Mouse (Mus musculus): Measurements from ENCODE around the gene Pla2g2e. TPM values are rescaled to one million over a fixed set of nuclear protein-coding genes. Genes with fewer than 3 reads are reported as not detected.

Gene Pla2g2e
- total and polyA plus RNA-seq, 2 experiments from 2014 or later = not detected

DNA sequence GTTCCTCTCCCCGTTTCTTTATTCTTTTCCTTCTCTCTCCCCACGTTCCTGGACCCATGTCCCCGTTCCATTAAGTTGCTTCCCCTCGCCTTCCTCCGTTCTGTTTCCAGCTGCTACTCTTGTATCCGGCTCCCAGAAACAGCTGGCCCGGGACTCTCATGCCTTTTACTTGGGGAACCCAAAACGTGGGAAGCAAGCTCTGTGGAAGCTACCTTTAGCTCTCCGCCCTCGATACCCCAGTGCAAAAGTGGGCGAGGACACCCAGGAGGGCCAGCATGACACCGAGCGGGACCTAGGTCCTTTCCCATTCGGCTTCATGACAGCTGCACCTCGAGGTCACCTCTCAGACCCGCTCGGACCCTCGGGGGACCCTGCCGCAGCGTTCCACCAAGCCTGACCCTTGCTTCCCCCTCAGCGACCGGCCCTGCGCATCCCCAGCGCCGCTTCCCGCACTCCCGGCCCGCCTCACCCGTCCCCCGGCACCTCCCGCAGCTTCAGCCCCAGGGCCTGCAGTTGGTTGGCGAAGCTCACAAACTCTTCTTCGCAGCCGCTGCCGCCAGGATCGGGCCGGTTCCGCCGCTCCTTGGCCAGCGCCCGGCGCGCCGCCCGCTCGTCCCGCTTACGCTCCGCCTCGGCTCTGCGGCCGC lies 35.5 kb downstream of the Pla2g2e start:
- peak; percentile 45; the same call in 1 of the 2 replicates for ATAC-seq (ENCODE audit: low FRiP score)
- Histone ChIP-seq H3K9me3 (ENCODE audit: low read length) (no peaks in the 10 kb centered on the region), H3K27ac (ENCODE audit: low read depth, low read length) (peak overlapping the region; percentile 73; the same call in 1 of the 2 replicates), H3K4me1 (ENCODE audit: insufficient read depth, low read length) (peaks cover 10% of the 10 kb centered on the region; the same call in 1 of the 2 replicates), H3K9ac (replicated peaks; ENCODE audit: low read length, poor library complexity, severe bottlenecking) (peak overlapping the region; percentile 83), H3K27me3 (ENCODE audit: insufficient read depth, low read length) (no peaks in the 10 kb centered on the region), H3K36me3 (ENCODE audit: insufficient read depth, low read length) (0 out of 2 replicates have a peak, but pooled peaks cover 4% of the 10 kb centered on the region), H3K4me2 (ENCODE audit: low read depth, low read length, poor library complexity, severe bottlenecking) (peak overlapping the region; percentile 86), H3K4me3 (ENCODE audit: low read depth, low read length) (peak overlapping the region; percentile 83)
- TF ChIP-seq CTCF (IDR thresholded peaks at IDR 0.05) = no peak
- no peak for DNase-seq (ENCODE audit: low spot score)
- under 1% methylated on average over 46 of the region's 52 CpGs for WGBS

DNA sequence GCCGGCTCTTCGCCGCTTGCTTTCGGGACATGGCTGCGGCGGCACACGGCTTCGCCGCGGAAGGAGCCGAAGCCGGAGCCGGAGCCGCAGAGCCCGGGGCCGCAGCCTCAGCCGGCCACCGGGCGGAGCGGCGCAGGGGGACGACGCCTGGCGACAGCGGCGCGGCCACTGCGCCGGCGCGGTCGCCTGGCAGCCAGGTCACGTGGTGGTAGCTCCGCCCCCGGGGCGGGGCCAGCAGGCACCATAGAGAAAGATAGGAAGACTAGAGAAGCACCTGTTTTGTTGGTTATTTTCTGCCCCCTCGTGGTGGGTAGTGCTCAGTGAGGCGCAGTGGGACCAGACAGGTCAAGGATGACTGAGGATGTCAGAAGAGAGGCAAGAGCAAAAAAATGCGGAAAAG lies 36.1 kb downstream of the Pla2g2e start, which contains the start of gene Otud3:
Gene Otud3, minus strand, starts transcription at position 149 of the 400 bp plus-strand sequence.
- Histone ChIP-seq H3K4me3 (ENCODE audit: low read depth, low read length) (peak within 1 kb of the TSS; percentile 83), H3K27ac (ENCODE audit: low read depth, low read length) (peak within 1 kb of the TSS; percentile 73; the same call in 1 of the 2 replicates), H3K27me3 (ENCODE audit: insufficient read depth, low read length) (no peaks in the 10 kb centered on the region), H3K4me2 (ENCODE audit: low read depth, low read length, poor library complexity, severe bottlenecking) (peak within 1 kb of the TSS; percentile 86), H3K9ac (replicated peaks; ENCODE audit: low read length, poor library complexity, severe bottlenecking) (peak within 1 kb of the TSS; percentile 83), H3K9me3 (ENCODE audit: low read length) (no peaks in the 10 kb centered on the region), H3K36me3 (ENCODE audit: insufficient read depth, low read length) (0 out of 2 replicates have a peak, but pooled peaks cover 3% of the 10 kb centered on the region), H3K4me1 (ENCODE audit: insufficient read depth, low read length) (peaks cover 10% of the 10 kb centered on the region; the same call in 1 of the 2 replicates)
- DNase-seq (ENCODE audit: low spot score) = peak; percentile 97
- ATAC-seq (ENCODE audit: low FRiP score) = peak; percentile 91
- 1% methylated on average over 39 of the region's 39 CpGs for WGBS
- TF ChIP-seq CTCF (IDR thresholded peaks at IDR 0.05) = peak; percentile 86

DNA sequence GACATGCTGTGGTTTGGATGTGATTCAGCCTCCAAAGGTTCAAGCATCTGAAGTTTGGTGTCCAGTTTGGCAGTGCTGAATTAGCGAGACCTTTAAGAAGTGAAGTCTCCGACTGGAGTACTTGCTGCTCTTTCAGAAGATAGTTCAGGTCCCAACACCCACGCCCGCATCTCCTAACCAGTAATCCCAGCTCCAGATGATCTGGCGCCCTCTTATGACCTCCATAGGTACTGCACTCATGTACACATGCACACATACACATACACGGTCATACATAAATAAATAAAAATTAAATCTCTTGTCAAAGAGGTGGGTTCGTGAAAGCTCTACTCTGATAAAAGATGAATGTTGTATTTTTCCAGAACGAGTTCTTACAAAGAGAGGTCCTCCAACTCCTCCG lies 39.5 kb downstream of the Pla2g2e start:
- ATAC-seq (ENCODE audit: low FRiP score) = no peak
- no peaks in the 10 kb centered on the region for H3K27me3 ChIP-seq (ENCODE audit: insufficient read depth, low read length)
- peak; percentile 36; the same call in 1 of the 2 replicates for TF ChIP-seq CTCF (IDR thresholded peaks at IDR 0.05)
- peaks cover 7% of the 10 kb centered on the region; the same call in 1 of the 2 replicates for H3K4me1 ChIP-seq (ENCODE audit: insufficient read depth, low read length)
- no peak overlapping the region for H3K9ac ChIP-seq (replicated peaks; ENCODE audit: low read length, poor library complexity, severe bottlenecking)
- H3K27ac ChIP-seq (ENCODE audit: low read depth, low read length) = no peak overlapping the region
- 85% methylated on average over 9 of the region's 9 CpGs for WGBS
- no peak overlapping the region for H3K4me2 ChIP-seq (ENCODE audit: low read depth, low read length, poor library complexity, severe bottlenecking)
- H3K36me3 ChIP-seq (ENCODE audit: insufficient read depth, low read length) = no peaks in the 10 kb centered on the region
- no peak overlapping the region for H3K4me3 ChIP-seq (ENCODE audit: low read depth, low read length)
- no peaks in the 10 kb centered on the region for H3K9me3 ChIP-seq (ENCODE audit: low read length)
- no peak for DNase-seq (ENCODE audit: low spot score)

DNA sequence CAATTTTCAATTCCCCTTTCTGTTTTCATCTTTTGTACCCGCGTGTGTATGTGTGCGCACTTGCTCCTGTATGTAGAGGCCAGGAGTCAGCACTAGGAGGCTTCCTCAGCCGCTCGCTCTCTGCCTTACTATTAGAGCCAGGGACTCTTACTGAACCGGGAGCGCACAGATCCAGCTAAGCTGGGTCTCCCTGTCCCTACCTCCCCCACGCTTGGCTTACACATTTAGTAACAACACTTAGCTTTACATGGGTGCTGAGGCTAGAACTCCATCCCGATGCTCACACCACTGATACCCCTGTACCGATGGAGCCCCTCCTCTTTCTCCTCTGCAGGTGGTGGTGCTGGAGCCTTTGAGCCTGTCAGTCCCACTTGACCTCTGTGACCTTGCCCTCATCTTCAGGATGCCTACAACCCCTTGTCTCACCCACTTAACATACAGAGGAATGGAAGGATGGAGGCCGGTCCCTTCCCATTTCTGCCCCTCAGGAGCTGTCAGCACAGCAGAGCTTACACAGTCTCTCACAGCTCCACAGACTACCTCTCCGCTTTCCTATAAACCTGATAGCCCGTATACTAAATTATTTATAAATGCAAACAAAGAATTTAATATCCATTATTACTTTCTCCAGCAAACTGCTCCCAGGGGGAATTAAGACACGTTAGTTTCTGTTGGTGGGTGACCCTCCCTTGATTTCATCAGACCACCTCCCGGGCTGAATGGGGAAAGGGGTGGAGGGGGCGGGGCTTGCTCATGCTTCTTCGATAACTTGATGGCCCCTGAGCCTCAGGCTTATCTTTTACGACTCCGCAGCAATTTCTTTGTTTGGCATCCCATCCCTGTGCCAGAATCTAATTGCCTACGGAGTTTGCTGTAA lies 43.8 kb downstream of the Pla2g2e start:
- Histone ChIP-seq H3K27ac (ENCODE audit: low read depth, low read length) (no peak overlapping the region), H3K4me2 (ENCODE audit: low read depth, low read length, poor library complexity, severe bottlenecking) (peak overlapping the region; percentile 52), H3K4me1 (ENCODE audit: insufficient read depth, low read length) (0 out of 2 replicates have a peak, but pooled peaks cover 3% of the 10 kb centered on the region), H3K9me3 (ENCODE audit: low read length) (no peaks in the 10 kb centered on the region), H3K4me3 (ENCODE audit: low read depth, low read length) (peak overlapping the region; percentile 30), H3K9ac (replicated peaks; ENCODE audit: low read length, poor library complexity, severe bottlenecking) (0 out of 2 replicates have a peak overlapping the region, but pooled peaks have one; percentile 19), H3K27me3 (ENCODE audit: insufficient read depth, low read length) (no peaks in the 10 kb centered on the region), H3K36me3 (ENCODE audit: insufficient read depth, low read length) (no peaks in the 10 kb centered on the region)
- DNase-seq (ENCODE audit: low spot score) (no peak), ATAC-seq (ENCODE audit: low FRiP score) (peak; percentile 10; the same call in 1 of the 2 replicates)
- 31% methylated on average over 20 of the region's 20 CpGs for whole genome bisulfite sequencing
- TF ChIP-seq CTCF (IDR thresholded peaks at IDR 0.05) = peak; percentile 37

DNA sequence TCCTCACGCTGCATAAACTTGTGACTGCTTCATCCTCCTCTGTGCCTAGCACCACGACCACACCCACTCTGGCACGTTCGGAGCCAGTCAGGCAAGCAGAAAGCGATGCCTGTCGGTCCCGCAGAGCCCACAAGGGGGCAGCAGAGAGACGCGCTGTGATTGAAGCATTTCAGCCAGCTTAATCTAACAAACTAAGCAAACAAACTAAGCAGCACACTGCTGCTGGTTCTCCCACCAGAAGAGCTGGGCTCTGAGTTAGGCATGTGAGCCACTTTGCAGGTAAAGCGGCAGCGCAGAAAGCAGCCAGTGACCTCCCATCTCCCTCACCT lies 44.4 kb downstream of the Pla2g2e start:
- no peak overlapping the region for H3K27ac ChIP-seq (ENCODE audit: low read depth, low read length)
- WGBS = 3% methylated on average over 11 of the region's 11 CpGs

More for the DNA sequence above, 44.4 kb downstream of the Pla2g2e start:
- Histone ChIP-seq H3K9me3 (ENCODE audit: low read length) (no peaks in the 10 kb centered on the region), H3K9ac (replicated peaks; ENCODE audit: low read length, poor library complexity, severe bottlenecking) (0 out of 2 replicates have a peak overlapping the region, but pooled peaks have one; percentile 19), H3K4me3 (ENCODE audit: low read depth, low read length) (peak overlapping the region; percentile 30), H3K4me1 (ENCODE audit: insufficient read depth, low read length) (0 out of 2 replicates have a peak, but pooled peaks cover 3% of the 10 kb centered on the region), H3K4me2 (ENCODE audit: low read depth, low read length, poor library complexity, severe bottlenecking) (peak overlapping the region; percentile 52), H3K36me3 (ENCODE audit: insufficient read depth, low read length) (no peaks in the 10 kb centered on the region), H3K27me3 (ENCODE audit: insufficient read depth, low read length) (no peaks in the 10 kb centered on the region)
- DNase-seq (ENCODE audit: low spot score) (peak; percentile 95), ATAC-seq (ENCODE audit: low FRiP score) (peak; percentile 63)
- peak; percentile 100 for TF ChIP-seq CTCF (IDR thresholded peaks at IDR 0.05)

Data from midbrain, postnatal 0 days (tissue).